Mouse (Mus musculus) spleen, embryonic (tissue): ENCODE data around the gene Gak.

ENCODE experiments used
- CTCF ChIA-PET: fragments of 350-600 bp; sonication (Branson Sonifier 250); formaldehyde crosslinking; loops from one replicate; lab custom pipeline; 2022; lab: Charles Lee

The Gak gene

GRCm38 (mm10) chr5:108629634-108630483, at the start of gene Gak, which contains the start of gene Tmem175:
TSS of gene Gak (minus strand) at chr5:108629755.
TSS of gene Tmem175 (plus strand) at chr5:108629770.
- CTCF ChIA-PET = interaction anchor here (0.8 kb wide), 1 partner anchor 147 kb away, joined by 17 read pairs; no protein-coding TSS in a partner anchor

GRCm38 (mm10) chr5:108678296-108678854, 48.8 kb upstream of the Gak start:
- CTCF ChIA-PET = no interaction called here

GRCm38 (mm10) chr5:108677605-108678295, 48.2 kb upstream of the Gak start:
- CTCF ChIA-PET = interaction anchor here (0.5 kb wide), 1 partner anchor 368 kb away, joined by 5 read pairs; no protein-coding TSS in a partner anchor

- CTCF ChIA-PET = interaction anchor here (0.5 kb wide), 1 partner anchor 367 kb away, joined by 5 read pairs; no protein-coding TSS in a partner anchor
These were observed 47.4 kb upstream of the Gak start for GRCm38 (mm10) chr5:108676772-108677498.

- CTCF ChIA-PET = no interaction called here
These were observed 45.8 kb upstream of the Gak start, which contains the start of gene Slc26a1 for GRCm38 (mm10) chr5:108675251-108675816. TSS of gene Slc26a1 (minus strand) at chr5:108675569.

- CTCF ChIA-PET = no interaction called here
These were observed 45.1 kb upstream of the Gak start for GRCm38 (mm10) chr5:108674624-108675023.

- CTCF ChIA-PET = no interaction called here
These were observed 42.2 kb upstream of the Gak start for GRCm38 (mm10) chr5:108671757-108672156.

- CTCF ChIA-PET = interaction anchor here (0.7 kb wide), 2 partner anchors 12 to 1564 kb away, joined by 3 read pairs; no protein-coding TSS in a partner anchor
These were observed 41.2 kb upstream of the Gak start for GRCm38 (mm10) chr5:108670785-108671184.

- CTCF ChIA-PET = interaction anchor here (0.6 to 0.7 kb wide), 2 partner anchors 11 to 24 kb away, joined by 3 read pairs; no protein-coding TSS in a partner anchor
These were observed 40.4 kb upstream of the Gak start for GRCm38 (mm10) chr5:108669986-108670385.

- CTCF ChIA-PET = interaction anchor here (0.6 kb wide), 1 partner anchor 25 kb away, joined by 3 read pairs; no protein-coding TSS in a partner anchor
These were observed 39.7 kb upstream of the Gak start, which contains the start of gene Dgkq for GRCm38 (mm10) chr5:108668977-108669936. TSS of gene Dgkq (minus strand) at chr5:108669672.

GRCm38 (mm10) chr5:108668387-108668932, 38.9 kb upstream of the Gak start:
- CTCF ChIA-PET = no interaction called here

GRCm38 (mm10) chr5:108667370-108667769, 37.8 kb upstream of the Gak start:
- CTCF ChIA-PET = interaction anchor here (1.1 kb wide), 1 partner anchor 61 kb away, joined by 3 read pairs; no protein-coding TSS in a partner anchor

- CTCF ChIA-PET = interaction anchor here (0.6 kb wide), 1 partner anchor 24 kb away, joined by 6 read pairs; no protein-coding TSS in a partner anchor
These were observed 35.5 kb upstream of the Gak start for GRCm38 (mm10) chr5:108665066-108665465.

- CTCF ChIA-PET = no interaction called here
These were observed 33.2 kb upstream of the Gak start for GRCm38 (mm10) chr5:108662772-108663171.

- CTCF ChIA-PET = interaction anchor here (0.7 to 1.4 kb wide), 3 partner anchors 10 to 1300 kb away, joined by 3 to 5 read pairs (median 3); no protein-coding TSS in a partner anchor
These were observed 31.2 kb upstream of the Gak start for GRCm38 (mm10) chr5:108660632-108661268.

- CTCF ChIA-PET = interaction anchor here (0.7 to 1.4 kb wide), 3 partner anchors 9 to 1299 kb away, joined by 3 to 5 read pairs (median 3); no protein-coding TSS in a partner anchor
These were observed 30.4 kb upstream of the Gak start, which contains the start of gene Idua for GRCm38 (mm10) chr5:108659698-108660631. TSS of gene Idua (plus strand) at chr5:108660331.

GRCm38 (mm10) chr5:108658611-108659010, 29.1 kb upstream of the Gak start:
- CTCF ChIA-PET = interaction anchor here (1.2 kb wide), 1 partner anchor 12 kb away, joined by 3 read pairs; no protein-coding TSS in a partner anchor
